Mouse (Mus musculus): ENCODE measurements at regions not wholly inside any gene's neighbourhood (a gene's known extent, or its start where the extent isn't known, plus 50 kb on each side); places are given as distances from the start of the nearest gene placed in this dataset.

DNA sequence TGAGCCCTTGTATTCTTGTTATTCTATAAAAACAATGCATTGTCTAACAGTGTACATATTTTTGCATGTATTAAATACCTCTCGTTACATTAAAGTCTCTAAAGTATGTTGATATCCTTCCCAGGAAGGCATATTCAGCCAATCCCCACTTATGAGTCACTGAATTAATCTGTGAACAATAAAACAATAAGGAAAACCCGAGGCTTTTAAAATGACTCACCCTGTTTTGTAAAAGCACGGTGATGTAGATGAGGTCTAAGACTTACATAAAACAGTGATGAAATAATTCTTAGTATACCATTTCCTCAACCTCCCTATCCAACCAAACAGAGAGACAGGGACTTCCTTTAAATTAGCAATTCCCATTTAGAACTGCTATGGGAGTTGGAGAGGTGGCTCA, 95.8 kb downstream of the Asb7 start:
- CTCF ChIA-PET, result no interaction called here

DNA sequence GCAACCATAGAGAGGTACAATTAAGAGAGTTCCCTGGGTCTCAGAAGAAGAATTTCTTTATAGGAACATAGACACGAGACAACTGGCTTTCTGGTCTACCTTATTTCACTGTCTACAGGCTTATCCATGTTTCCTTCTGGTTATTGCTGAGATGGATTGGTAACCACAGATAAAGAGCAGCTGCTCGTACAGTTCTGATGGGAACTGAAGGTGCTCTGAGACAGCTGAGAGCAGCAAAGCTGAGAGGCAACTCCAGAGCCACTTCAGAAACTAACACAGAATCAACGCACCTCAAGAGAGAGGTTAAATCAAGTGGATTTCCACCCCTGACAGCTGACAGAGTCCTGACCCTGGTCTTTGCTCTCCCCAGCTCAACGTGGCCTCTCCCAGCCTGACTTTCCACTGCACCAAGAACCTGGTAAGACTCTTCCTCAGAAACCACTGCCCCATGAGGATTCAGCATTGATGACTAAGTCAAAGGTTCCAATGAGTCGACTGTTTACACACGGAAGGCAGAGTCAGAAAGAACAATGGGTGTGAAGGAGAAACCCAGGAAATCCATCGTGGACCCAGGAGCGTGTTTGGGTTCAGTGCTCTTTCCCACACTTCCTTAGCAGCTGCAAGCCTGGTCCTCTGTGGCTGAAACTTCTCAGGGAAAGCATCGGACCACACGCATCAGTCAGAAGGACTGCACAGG, 97.7 kb downstream of the Asb7 start:
- CTCF ChIA-PET, result no interaction called here

DNA sequence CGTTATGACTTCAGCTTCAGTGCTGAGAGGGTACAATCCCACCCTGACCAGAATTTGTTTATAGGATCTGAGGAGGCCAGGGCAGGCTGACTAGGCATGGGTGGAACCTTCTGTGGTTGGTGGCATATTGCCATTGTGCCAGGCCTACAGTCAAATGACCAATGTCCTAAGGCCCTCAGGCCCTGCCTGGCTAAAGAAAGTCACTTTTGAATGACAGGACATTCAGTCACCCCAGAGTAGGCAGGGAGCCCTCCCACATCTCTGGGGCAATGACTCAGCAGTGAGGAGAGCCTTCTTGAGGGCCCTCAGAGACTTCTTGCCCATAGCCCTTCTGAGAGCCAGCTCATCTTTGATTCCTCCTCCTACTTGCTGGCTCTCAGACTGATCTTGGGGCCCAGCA, 102.9 kb downstream of the Asb7 start:
- CTCF ChIA-PET, result no interaction called here

DNA sequence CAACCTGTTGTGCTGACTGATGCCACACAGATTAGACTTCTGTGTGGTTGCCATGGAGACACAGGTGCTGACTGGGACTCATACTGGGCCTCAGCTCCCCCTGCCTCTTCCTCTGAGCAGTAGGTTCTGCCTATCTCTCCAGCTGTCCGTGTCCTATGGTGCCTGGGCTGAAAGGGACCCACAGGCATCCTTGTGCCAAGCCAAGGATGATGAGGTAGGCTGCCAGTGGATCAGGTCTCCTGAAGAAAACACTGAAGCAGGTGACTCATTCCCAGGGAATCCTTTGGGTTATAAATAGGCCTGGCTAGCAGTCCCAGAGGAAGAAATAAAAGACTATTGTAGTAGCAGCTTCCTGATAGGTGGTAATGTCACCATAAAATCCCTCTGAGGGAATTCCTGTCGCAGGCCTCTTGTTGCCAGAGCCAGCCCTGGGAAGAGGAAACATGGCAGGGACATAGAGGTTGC, 108.7 kb downstream of the Asb7 start:
- CTCF ChIA-PET, result no interaction called here

DNA sequence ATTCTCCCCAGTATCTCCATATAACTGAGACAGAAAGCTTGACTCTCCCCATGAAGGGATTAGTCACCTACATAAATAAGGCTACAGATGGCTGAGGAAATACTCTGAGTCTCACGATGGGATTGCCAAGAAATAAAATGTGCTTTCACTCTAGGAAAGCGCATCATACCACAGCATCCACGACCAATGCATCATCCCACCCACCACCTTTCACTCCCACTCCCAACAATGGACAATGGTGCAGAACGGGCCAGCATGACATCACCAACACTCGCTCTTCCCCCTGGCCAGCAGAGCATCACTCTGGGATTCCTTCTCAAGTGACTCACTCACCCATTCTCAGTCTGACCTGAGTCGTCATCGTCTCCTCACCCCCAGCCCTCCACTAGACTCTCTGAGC, 113.1 kb downstream of the Asb7 start:
- CTCF ChIA-PET, result no interaction called here

DNA sequence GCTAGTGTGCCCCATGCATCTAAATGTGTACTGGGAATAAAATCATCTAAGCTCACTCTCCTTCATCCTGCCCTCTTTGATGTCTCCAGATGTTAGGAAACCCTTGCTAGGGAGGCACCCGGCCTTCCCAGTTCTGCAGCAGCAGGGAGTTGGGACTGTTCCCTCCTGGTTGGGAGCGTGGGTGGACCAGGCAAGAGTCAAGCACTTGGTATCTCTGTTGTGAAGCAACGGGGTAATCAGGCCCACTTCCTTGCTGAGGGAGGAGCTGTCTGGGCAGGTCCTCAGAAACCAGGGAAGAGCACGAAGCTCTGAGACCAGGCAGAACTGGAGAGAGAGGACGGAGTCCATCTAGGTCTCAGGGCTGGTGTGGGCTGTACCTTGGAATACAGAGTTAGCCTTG, 117.9 kb downstream of the Asb7 start:
- CTCF ChIA-PET, result no interaction called here

DNA sequence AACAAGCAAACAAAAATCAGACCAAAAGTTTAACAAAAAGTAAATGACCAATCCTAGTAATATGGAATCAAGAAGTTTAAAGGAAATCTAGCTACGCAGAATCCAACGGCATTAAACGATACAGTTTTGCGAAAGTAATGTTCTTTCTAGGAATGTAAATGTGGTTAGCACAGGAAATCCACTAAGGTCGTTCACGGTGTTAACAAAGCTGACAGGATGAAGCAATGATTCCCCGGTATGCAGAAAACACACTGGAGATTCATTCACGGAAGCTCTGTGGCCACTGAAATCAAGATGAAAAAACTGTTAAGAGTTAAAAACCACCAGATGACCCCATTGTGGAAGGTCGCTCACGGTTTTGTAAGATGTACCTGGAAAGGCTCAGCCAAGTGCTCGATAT, 120.4 kb upstream of the Aldh1a3 start:
- CTCF ChIA-PET, result no interaction called here

DNA sequence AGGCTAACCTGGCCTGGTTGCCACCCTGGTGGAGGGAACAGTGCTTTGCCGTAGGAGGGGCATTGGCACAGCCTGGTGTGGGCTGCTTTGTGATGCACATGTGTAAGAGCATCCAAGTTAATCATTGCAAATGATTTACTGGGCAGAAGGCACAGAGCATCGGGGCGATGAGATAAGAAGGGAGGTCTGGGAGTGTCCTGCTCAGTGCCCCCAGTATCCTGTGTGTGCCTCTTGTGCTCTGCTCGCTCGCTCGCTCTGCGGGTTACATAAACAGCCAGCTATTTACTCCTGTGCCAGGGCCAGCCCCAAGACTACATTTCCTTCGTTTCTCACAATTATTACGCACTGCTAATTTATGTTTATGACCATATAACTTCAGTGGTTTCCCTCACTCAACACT, 117.9 kb upstream of the Aldh1a3 start:
- CTCF ChIA-PET, result no interaction called here

DNA sequence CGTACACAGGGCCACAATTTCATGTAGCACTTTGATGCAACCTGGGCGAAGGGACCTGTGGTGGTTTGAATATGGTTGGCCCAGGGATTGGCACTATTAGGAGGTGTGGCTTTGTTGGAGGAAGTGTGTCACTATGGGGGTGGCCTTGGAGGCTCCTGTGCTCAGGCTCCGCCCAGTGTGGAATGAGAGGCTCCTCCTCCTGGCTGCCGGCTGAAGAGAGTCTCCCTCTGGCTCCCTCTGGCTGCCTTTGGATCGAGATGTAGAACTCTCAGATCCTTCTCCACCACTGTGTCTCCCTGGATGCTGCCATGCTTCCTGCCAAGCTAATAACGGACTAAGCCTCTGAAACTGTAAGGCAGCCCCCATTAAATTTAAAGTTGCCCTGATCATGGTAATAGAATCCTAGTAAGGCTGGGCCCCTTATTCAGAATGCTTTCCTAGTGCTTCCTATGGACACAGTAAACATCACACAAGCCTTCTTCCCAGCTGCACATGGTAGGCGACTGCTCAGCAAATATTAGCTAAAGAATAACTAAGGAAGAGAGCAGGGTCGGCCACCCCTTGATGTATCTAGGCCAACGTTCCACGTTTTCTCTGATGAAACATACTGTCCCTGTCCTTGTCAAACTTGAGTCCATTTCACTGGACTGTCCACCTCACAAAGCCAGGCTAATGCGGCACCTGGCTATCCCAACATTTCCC, 117.2 kb upstream of the Aldh1a3 start:
- CTCF ChIA-PET, result no interaction called here

DNA sequence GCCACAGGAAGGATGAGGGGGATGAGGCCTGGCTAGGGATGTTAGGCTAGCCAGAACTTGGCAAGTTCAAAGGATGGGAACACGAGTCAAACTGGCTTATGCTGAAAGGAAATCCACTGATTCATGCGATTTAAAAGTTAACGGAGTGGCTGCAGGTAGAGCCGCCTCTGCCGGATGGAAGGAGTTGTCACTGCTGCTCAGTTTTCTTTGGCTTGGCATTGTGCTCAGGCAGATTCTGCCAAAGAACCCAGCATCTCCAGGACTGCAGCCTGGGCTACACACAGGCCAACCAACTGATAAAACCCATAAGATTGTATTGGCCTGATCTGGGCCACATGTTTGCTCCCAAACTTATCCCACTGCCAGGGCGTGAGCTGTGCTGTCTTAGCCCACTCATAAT, 105.3 kb upstream of the Aldh1a3 start:
- CTCF ChIA-PET, result no interaction called here

DNA sequence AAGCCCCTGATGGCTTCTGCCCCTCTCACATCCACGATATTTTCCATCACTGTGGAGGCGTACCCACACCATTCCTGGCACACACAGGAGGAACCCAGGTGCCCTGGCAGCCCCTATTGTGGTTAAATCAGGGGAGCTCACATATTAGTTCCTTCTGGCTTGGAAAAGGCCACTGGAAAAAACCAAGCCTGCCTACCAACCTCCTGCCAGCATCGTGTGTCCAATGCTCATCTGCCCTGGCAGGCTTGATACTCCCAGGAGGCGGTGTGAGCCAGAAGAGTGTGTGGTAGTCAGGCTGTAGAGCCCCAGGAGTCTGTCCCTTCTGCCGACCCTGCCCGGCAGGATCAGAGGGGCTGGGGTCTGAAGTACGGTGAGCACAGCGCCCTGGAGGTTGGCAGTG, 104.7 kb upstream of the Aldh1a3 start:
- CTCF ChIA-PET, result no interaction called here

DNA sequence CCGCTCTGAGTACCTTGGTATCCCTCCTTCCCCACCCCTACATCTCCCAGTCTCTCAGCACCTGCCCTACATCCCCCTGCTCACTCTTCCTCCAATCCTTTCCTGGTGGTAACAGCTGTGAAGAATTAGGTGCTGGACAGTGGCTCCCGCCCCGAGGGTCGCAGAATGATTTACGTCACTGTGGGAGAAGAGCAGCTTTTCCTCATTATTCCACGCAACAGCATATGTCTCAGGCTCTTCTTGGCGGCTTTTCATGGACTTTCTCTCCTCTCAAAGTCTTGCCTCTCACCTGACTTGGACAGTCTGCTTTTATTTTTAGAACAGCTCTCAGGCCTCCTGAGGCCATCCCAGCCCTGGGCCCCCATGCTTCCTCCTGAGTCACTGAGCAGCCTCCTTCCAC, 103.8 kb upstream of the Aldh1a3 start:
- CTCF ChIA-PET, result no interaction called here

DNA sequence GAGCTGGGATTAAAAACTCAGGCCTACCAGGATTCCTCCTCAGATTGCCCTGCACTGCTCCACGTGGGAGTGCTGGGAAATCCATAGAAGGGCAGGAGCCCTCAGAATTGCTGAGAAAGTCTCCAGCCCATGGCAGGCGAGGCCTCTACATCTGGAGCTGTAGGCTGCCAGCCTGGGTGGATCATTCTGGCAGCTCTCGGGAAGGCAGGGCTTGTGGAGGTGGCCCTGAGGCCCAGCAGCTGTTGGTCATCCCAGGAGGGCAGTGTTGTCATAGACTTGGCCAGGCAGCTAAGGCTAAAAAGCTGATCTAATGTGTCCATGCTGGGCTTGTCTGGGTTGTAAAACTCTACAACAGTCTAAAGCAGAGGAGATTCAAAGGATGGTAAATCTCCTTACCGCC, 101.6 kb upstream of the Aldh1a3 start:
- CTCF ChIA-PET, result no interaction called here

DNA sequence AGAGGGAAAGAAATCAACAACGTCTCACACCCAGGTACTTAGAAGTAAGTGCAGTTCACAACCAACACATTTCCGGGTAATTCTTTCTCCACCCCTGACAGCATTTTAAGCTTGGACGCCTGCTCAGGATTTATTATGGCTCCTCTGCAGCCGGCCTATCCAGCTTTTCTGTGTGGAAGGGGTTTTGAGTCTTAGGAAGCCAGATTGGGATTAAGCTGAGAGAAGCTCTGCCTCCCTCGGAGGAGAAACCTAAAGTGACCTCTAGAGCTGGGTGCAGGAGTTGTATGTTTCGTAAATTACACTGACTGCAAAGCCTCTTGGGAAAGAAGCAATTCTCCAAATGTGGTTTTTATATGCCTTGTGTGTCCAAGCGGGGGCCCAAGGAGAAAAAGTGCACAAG, 96.6 kb upstream of the Aldh1a3 start:
- CTCF ChIA-PET, result no interaction called here

DNA sequence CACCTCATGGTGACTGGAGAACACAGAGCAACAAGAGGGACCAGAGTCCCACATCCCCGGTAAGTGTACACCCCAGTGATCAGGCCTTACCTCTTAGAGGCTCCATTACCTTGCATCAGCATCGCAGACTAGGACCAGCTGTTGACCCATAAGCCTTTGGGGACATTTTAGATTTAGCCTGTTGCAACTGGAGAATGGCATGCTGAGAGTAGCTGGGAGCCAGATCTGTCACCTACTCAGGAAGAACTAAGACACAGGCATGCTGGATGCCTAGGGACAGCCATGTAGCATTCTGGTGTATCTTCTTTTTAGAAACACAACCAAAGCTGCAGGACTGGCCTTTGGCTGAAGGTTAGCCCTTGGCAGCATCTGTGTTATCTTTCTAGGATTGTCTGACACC, 94.2 kb upstream of the Aldh1a3 start:
- CTCF ChIA-PET, result no interaction called here

DNA sequence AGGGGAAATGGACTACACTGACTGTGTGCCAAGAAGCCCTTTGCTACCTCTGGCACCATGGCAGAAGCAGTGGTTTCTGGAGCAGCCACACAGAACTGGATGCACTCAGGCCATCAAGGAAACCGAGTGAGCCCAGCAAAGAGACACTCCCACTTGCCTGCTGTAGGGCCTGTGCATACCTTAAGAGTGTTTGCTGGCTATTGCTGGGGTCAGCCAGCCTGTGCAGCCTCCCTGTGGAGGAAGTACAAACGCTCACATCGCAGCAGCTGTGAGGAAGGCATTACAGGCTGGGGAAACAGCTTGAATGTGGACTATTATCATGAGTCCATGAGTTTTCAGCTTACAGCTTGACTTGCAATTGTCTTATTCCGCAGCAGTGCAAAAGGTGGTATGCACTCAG, 88.8 kb upstream of the Aldh1a3 start:
- CTCF ChIA-PET, result no interaction called here

DNA sequence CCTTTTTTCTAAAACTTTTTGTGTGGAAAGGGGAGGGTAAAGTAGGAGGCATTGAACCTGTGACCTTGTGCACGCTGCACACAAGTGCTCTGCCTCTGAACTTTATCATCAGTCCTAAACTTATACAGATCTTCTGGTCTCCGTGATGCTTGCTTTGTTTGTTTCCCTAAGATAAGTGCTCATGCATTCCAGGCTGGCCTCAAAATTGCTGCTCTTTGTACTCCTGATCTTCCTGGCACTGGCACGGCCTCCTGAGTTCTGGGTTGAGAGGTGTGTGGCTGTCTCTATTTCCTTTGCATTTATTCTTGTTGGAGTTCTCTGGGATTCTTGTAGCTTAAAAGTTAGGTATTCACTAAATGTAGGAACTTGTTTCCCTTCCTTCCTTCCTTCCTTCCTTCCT, 86.1 kb upstream of the Aldh1a3 start:
- CTCF ChIA-PET, result no interaction called here

DNA sequence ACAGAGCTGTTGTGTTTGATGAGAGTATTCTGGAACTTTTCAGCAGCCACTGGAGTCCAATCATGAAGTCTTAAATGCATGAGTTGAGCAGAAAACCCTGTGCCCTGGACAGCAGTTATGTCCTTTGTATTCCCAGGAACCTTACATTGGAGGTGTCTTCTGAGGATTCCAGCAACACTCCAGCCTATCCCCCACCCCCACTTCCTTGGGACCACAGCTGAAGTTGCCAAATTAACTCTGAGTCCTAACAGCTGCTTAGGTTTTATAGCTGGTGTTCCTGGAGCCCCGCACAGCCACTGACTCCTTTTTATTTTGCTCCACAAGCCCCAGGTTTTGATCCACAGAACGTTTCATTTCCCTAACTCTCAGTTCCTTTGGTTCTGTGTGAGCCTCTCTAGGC, 78.4 kb upstream of the Aldh1a3 start:
- CTCF ChIA-PET, result no interaction called here

DNA sequence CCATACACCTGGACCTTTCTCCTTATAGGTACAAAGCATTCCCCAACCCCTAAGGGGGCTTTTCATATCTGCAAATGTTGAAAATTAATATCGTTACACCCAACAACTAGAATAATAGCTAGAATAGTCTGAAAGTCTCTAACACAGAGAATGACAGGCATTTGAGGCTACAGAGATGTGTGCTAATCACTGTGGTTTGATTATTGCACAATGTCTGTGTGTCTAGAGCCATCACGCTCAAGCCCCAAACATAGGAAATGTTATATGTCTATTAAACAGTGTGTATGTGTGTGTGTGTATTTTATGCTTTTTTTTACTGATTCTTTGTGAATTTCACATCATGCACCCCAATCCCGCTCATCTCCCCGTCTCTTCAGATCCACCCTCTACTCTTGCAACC, 77.2 kb upstream of the Aldh1a3 start:
- CTCF ChIA-PET, result no interaction called here

DNA sequence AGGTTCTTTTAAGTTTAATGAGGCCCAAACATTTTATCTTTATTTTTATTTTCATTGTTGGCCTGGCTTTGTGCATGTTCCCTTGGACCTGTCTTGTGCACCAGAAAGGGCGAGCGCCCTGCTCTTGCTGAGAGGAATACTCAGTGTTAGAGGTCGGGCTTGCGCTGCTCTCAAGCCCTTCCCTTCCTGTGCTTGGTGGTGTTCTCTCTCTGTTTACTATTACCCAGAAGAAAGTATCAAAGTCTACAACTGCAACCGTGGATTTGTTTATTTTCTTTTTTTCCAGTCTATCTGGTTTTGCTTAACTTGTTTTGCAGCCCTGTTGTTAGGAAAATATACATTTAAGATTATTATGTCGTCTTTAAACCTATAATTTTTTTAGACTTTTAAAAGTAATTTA, 74.1 kb upstream of the Aldh1a3 start:
- CTCF ChIA-PET, result no interaction called here

DNA sequence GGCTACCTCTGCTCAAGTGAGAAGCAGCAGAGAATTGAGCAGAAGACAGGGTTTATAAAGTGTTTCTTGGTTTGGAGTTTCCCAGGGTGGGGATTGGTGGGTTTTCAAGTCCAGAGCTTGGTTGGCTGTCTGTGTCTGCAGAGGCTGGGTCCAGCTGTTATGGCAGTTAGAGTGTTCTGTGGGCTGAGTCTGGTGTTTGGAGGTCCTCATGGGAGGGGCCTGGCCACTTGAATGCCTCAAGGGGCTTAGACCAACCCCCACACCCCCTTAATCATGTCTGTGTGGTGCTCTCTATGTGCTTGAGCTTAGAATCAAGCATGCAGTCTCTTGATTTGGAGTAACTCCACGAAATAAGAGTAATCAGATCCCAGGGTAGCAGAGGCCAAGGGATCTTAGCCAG, 70.2 kb upstream of the Aldh1a3 start:
- CTCF ChIA-PET, result no interaction called here

DNA sequence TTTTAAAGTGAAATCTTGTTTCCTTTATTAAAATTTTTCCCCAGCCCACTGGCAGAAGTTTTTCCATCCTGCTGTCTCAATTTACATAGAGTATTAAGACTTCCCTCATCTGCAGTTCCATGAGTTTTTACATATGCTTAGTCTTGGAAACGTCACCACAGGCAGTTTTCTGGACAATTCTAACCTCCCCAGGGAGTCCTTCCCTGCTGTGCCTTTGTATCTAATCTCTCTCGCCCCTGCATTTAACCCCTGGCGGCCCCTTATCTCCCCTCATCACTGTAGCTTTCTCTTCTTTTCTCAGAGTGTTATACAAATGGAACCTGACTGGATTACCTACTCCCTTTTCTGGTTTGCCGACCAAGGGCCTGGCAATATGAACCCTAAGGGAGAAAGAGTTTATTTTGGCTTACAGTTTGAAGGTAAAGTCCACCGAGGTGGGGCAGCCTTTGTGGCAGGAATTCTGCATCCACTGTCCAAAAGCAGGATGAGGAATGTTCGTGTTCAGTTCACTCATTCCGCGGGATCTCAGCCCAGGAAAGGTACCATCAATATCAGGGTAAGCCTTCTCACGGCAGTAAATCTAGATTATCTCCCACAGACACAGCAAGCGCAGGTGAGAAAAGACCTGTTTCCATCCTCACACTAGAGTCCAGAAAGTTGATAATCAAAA, 66.0 kb upstream of the Aldh1a3 start:
- CTCF ChIA-PET, result no interaction called here

DNA sequence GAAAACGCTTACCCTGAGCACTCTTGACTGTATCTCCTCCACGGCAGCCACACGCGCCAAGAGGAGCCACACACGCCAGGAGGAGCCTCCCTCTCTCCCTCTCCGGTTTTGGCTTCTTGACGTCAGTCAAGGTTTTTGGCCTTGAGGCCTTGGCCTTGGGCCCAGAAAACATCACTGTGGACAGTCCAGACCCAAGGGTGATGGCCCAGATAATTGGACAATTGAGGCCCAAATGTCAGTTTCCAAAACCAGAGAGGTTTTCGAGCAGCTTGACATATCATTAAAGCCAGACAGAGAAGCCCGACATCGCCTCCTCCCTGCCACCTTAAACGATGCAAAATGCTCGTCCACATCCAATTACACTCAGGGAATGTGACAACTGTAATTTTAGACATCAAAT, 65.4 kb upstream of the Aldh1a3 start:
- CTCF ChIA-PET, result no interaction called here

DNA sequence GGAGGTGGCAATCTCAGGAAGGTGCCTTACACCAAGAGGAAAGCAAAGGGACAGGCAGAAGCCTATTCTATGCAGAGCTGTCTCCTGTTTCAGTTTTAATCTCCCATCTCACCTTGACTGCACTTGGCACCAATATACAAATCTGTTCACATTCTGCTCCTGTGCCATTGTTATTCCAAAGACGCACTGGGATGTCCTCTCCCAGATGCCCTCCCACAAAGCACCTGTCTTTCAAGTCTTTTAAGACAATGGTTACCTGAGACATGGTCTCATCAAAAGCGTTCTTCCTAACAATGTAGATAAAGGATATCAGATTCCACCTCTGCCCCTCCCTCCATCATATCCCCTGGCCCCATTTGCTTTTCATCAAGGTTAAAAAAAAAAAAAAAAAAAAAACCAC, 64.2 kb upstream of the Aldh1a3 start:
- CTCF ChIA-PET, result interaction anchor here (0.7 kb wide), 1 partner anchor 147 kb away, joined by 4 read pairs; no protein-coding TSS in a partner anchor
